Comparison of ENCODE assay signal across 12 mouse cellular contexts in the genomic region with DNA sequence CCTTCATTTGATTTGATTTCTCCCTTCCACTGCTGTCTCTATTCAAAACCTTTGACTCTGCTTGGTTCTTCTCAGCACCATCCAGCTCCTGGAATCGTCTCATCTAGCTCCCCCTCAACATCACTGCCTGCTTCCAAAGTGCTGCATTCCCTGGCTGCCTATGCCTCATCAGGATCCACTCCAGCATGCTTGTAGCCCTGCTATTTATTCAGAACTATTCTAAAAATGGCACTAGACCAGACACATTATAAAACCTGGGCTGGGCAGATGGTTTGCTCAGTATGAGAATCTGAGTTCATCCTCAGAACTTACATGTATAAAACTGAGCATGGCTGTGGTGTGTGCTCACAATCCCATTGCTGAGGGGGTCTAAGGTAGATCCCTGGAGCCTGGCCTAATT. TPM values are rescaled to one million over a fixed set of nuclear protein-coding genes. Genes with fewer than 3 reads are reported as not detected.
A peak's percentile ranks its signal among the peaks of the same experiment; 100 is the strongest.
DNase-seq lines count a peak whose midpoint lies in the region; ATAC-seq lines count a peak whose summit lies in the region.
"Had no signal": no experiment of that assay in that cellular context is flagged by ENCODE, and none has a peak within 500 bp of the region (broad histone marks: within the 10 kb centered on the region; RNA-seq: fewer than 3 reads in every experiment).

No protein-coding gene starts in this region.

- DNase-seq in left cerebral cortex, adult 11 months (ENCODE audit: low spot score) = peak; percentile 19
- DNase-seq in left cerebral cortex, postnatal 4 days = no peak
- peak; percentile 9 to 64 for DNase-seq in frontal cortex, postnatal 36 days (ENCODE audit: low spot score in 2 of 2)
- DNase-seq in left cerebral cortex, postnatal 14 days (ENCODE audit: low spot score in 2 of 2) = peak; percentile 38 to 66
- DNase-seq in urinary bladder, postnatal 4 days (ENCODE audit: low spot score in 2 of 2) = no peak
- no peak for DNase-seq in thymus, postnatal 4 days
- DNase-seq in kidney, postnatal 25 days = no peak
- DNase-seq: embryo, embryonic 11 days; kidney, postnatal 14 days had no signal

- intact Hi-C loops in left cerebral cortex, postnatal 4 days (cut with DNase I) = no loop called here
- intact Hi-C loops in left cerebral cortex, postnatal 14 days (cut with DNase I) = no loop called here

- ATAC-seq in megakaryocyte-erythroid progenitor cell, adult 5-6 weeks (replicated peaks; ENCODE audit: low FRiP score, low TSS enrichment, poor library complexity, severe bottlenecking) = no peak
- ATAC-seq: intestine, embryonic 15.5 days; midbrain, embryonic 15.5 days had no signal

RNA-seq across cellular contexts. Expression of a gene that starts 58.4 kb away (rescaled TPM):
- 1 to 10 TPM; 3.7 to 4.6 TPM for total RNA-seq in left cerebral cortex, postnatal 4 days (2021)
- total RNA-seq in left cerebral cortex, postnatal 14 days (2021) = 1 to 10 TPM; 5.0 to 5.6 TPM
- 4.3 and 5.1 TPM in 2 replicates for total RNA-seq in megakaryocyte-erythroid progenitor cell, adult 5-6 weeks (2014; fragmentation: Nextera tagmentation)
- total RNA-seq in megakaryocyte-erythroid progenitor cell, adult 5-6 weeks (2017) = 10.8 and 12.0 TPM in 2 replicates

Comparison
In these comparisons a context has a peak if more than half of its experiments do, and no peak if none do; other contexts are left out.
1. DNase-seq: peak in left cerebral cortex, adult 11 months (single experiment), frontal cortex, postnatal 36 days (2 of 2) and left cerebral cortex, postnatal 14 days (2 of 2); none in left cerebral cortex, postnatal 4 days (single experiment), urinary bladder, postnatal 4 days (0 of 2), thymus, postnatal 4 days (single experiment) and kidney, postnatal 25 days (0 of 2).